Mouse (Mus musculus) 416B (cell line): ENCODE measurements at regions not wholly inside any gene's neighbourhood (a gene's known extent, or its start where the extent isn't known, plus 50 kb on each side); places are given as distances from the start of the nearest gene placed in this dataset.
A peak's percentile ranks its signal among the peaks of the same experiment; 100 is the strongest.

ENCODE experiments used
- DNase-seq: peaks from one replicate; pipeline ENCODE4 v3.0.0; 2011; ENCODE audit warnings: low read depth

GRCm38 (mm10) chr16:77537351-77537750 lies 64.5 kb downstream of the Gm11146 start:
- DNase-seq, result no peak

GRCm38 (mm10) chr16:77536746-77537145 lies 65.1 kb downstream of the Gm11146 start:
- DNase-seq, result no peak

- no peak for DNase-seq
Measured at GRCm38 (mm10) chr16:77536314-77536713, 65.6 kb downstream of the Gm11146 start.

- peak; percentile 36 for DNase-seq
Measured at GRCm38 (mm10) chr16:77535021-77535420, 66.9 kb downstream of the Gm11146 start.

GRCm38 (mm10) chr16:77531596-77531995 lies 70.3 kb downstream of the Gm11146 start:
- DNase-seq, result no peak

GRCm38 (mm10) chr16:77527951-77528350 lies 73.9 kb downstream of the Gm11146 start:
- DNase-seq, result peak; percentile 84

GRCm38 (mm10) chr16:77514606-77515005 lies 87.3 kb downstream of the Gm11146 start:
- DNase-seq, result no peak

- no peak for DNase-seq
Measured at GRCm38 (mm10) chr16:77503556-77503955, 98.3 kb downstream of the Gm11146 start.

- no peak for DNase-seq
Measured at GRCm38 (mm10) chr16:77502916-77503315, 99.0 kb downstream of the Gm11146 start.

GRCm38 (mm10) chr16:77502026-77502425 lies 99.9 kb downstream of the Gm11146 start:
- DNase-seq, result no peak

GRCm38 (mm10) chr16:77500981-77501380 lies 100.9 kb downstream of the Gm11146 start:
- DNase-seq, result no peak

GRCm38 (mm10) chr16:77500413-77500812 lies 101.5 kb downstream of the Gm11146 start:
- DNase-seq, result no peak

- DNase-seq, result no peak
Measured at GRCm38 (mm10) chr16:77499537-77500301, 102.2 kb downstream of the Gm11146 start.

- no peak for DNase-seq
Measured at GRCm38 (mm10) chr16:77495310-77495709, 106.6 kb downstream of the Gm11146 start.

- no peak for DNase-seq
Measured at GRCm38 (mm10) chr16:77494042-77494441, 107.9 kb downstream of the Gm11146 start.

GRCm38 (mm10) chr16:77488155-77488554 lies 113.7 kb downstream of the Gm11146 start:
- no peak for DNase-seq

GRCm38 (mm10) chr16:77479812-77480211 lies 122.1 kb downstream of the Gm11146 start:
- DNase-seq, result no peak

- no peak for DNase-seq
Measured at GRCm38 (mm10) chr16:77471868-77472267, 130.0 kb downstream of the Gm11146 start.

GRCm38 (mm10) chr16:77469903-77470302 lies 132.0 kb downstream of the Gm11146 start:
- no peak for DNase-seq

- DNase-seq, result no peak
Measured at GRCm38 (mm10) chr16:77469328-77469875, 132.5 kb downstream of the Gm11146 start.

- DNase-seq, result no peak
Measured at GRCm38 (mm10) chr16:77467216-77467615, 134.7 kb downstream of the Gm11146 start.

GRCm38 (mm10) chr16:77464623-77465022 lies 137.3 kb downstream of the Gm11146 start:
- no peak for DNase-seq

- DNase-seq, result no peak
Measured at GRCm38 (mm10) chr16:77461922-77462321, 140.0 kb downstream of the Gm11146 start.

- DNase-seq, result no peak
Measured at GRCm38 (mm10) chr16:77461459-77461858, 140.4 kb downstream of the Gm11146 start.
